Mouse (Mus musculus) forebrain, embryonic 11.5 days (tissue): ENCODE data around the gene Zfp273. TPM values are rescaled to one million over a fixed set of nuclear protein-coding genes. Genes with fewer than 3 reads are reported as not detected.
"Not testable (repeated sequence)": the region's sequence is repeated elsewhere in the genome, so short reads cannot be mapped to it uniquely, and the experiment has no call there.

Experiments used
- ATAC-seq: fragments of 200-750 bp; cut with Nextera tagmentation; replicated peaks from 2 replicates; pipeline ENCODE4 v1.8.0; 2017; ENCODE audit warnings: moderate TSS enrichment; ENCODE audit not compliant: low FRiP score
- DNase-seq: peaks from one replicate; pipeline ENCODE4 v3.0.0-alpha.2; 2017; ENCODE audit warnings: low spot score
- H3K27ac ChIP-seq: fragments of 300-500 bp; sonication (generic); 2 replicates; pipeline ENCODE4 v1.5.1; 2014; ENCODE audit warnings: low read depth, low read length
- H3K27me3 ChIP-seq: fragments of 300-500 bp; sonication (generic); 2 replicates; pipeline ENCODE4 v1.6.1; 2014; ENCODE audit warnings: mild to moderate bottlenecking, low read length, mixed read lengths; ENCODE audit not compliant: control insufficient read depth, insufficient read depth
- H3K36me3 ChIP-seq: fragments of 300-500 bp; sonication (generic); 2 replicates; pipeline ENCODE4 v1.6.1; 2014; ENCODE audit warnings: mild to moderate bottlenecking, low read length, moderate library complexity, mixed read lengths; ENCODE audit not compliant: control insufficient read depth, insufficient read depth
- H3K4me1 ChIP-seq: fragments of 300-500 bp; sonication (generic); replicated peaks from 2 replicates; pipeline ENCODE4 v1.6.1; 2014; ENCODE audit warnings: low read length, mixed read lengths; ENCODE audit not compliant: control insufficient read depth, insufficient read depth
- H3K4me2 ChIP-seq: fragments of 300-500 bp; sonication (generic); 2 replicates; pipeline ENCODE4 v1.6.1; 2014; ENCODE audit warnings: low read depth, mild to moderate bottlenecking, low read length, moderate library complexity, mixed read lengths; ENCODE audit not compliant: severe bottlenecking
- H3K4me3 ChIP-seq: fragments of 300-500 bp; sonication (generic); 2 replicates; pipeline ENCODE4 v1.5.1; 2014; ENCODE audit warnings: low read depth, low read length
- H3K9ac ChIP-seq: fragments of 300-500 bp; sonication (generic); 2 replicates; pipeline ENCODE4 v1.6.1; 2014; ENCODE audit warnings: low read length
- H3K9me3 ChIP-seq: fragments of 300-500 bp; sonication (generic); 2 replicates; pipeline ENCODE4 v1.6.1; 2016; ENCODE audit warnings: low read length, mixed read lengths; ENCODE audit not compliant: control insufficient read depth
- WGBS: fragments of 180-500 bp; shearing (Covaris S2); extraction: QIAGEN DNeasy Blood & Tissue Kit; methylation state at CpG from one replicate; pipeline ENCODE4 v1.1.7; 2014; 5-methylcytosine and 5-hydroxymethylcytosine counted together
- polyA plus RNA-seq: library from polyadenylated mRNA; unstranded; fragments of >200 nt; fragmentation: Nextera tagmentation; extraction: Ambion mirVana; gene quantifications from 2 replicates; pipeline ENCODE4 v1.2.1, GENCODE M21; 2014

Gene Zfp273
- polyA plus RNA-seq, 1 experiment from 2014 or later: 8.1 TPM

- Histone ChIP-seq H3K9me3 (no peaks in the 10 kb centered on the region; the same call in 1 of the 2 replicates), H3K4me1 (no peaks in the 10 kb centered on the region; the same call in 1 of the 2 replicates), H3K27ac (no peak overlapping the region), H3K4me3 (no peak overlapping the region), H3K27me3 (no peaks in the 10 kb centered on the region), H3K9ac (no peak overlapping the region), H3K4me2 (no peak overlapping the region), H3K36me3 (no peaks in the 10 kb centered on the region; the same call in 1 of the 2 replicates)
- 89% methylated on average over 1 of the region's 1 CpGs for WGBS
- ATAC-seq (no peak), DNase-seq (no peak)
Measured at GRCm38 (mm10) chr13:67818636-67819035, 5.1 kb downstream of the Zfp273 start.

GRCm38 (mm10) chr13:67830911-67831336 is 17.4 kb downstream of the Zfp273 start, which contains the start of gene Gm10037:
TSS of gene Gm10037 (plus strand) at chr13:67831106.
- peak; percentile 56 for DNase-seq
- Histone ChIP-seq H3K9me3 (peaks cover 2% of the 10 kb centered on the region; the same call in 1 of the 2 replicates), H3K27me3 (no peaks in the 10 kb centered on the region), H3K36me3 (peaks cover 6% of the 10 kb centered on the region), H3K4me3 (peak within 1 kb of the TSS; percentile 47), H3K4me2 (peak within 1 kb of the TSS; percentile 50), H3K9ac (peak within 1 kb of the TSS; percentile 46), H3K4me1 (no peaks in the 10 kb centered on the region), H3K27ac (no peak within 1 kb of the TSS)
- peak; percentile 76 for ATAC-seq
- 1% methylated on average over 14 of the region's 14 CpGs for WGBS

- not testable (repeated sequence) for H3K4me1 ChIP-seq, H3K36me3 ChIP-seq, H3K9me3 ChIP-seq, H3K9ac ChIP-seq, H3K27me3 ChIP-seq, H3K4me2 ChIP-seq, H3K27ac ChIP-seq, ATAC-seq, DNase-seq, H3K4me3 ChIP-seq
Measured at GRCm38 (mm10) chr13:67833137-67833536, 19.6 kb downstream of the Zfp273 start.

- Histone ChIP-seq H3K27me3 (no peaks in the 10 kb centered on the region), H3K9me3 (no peaks in the 10 kb centered on the region), H3K27ac (no peak overlapping the region), H3K4me1 (no peaks in the 10 kb centered on the region), H3K36me3 (no peaks in the 10 kb centered on the region), H3K9ac (peak overlapping the region; percentile 50), H3K4me3 (peak overlapping the region; percentile 6), H3K4me2 (peak overlapping the region; percentile 43; the same call in 1 of the 2 replicates)
- WGBS: 44% methylated on average over 6 of the region's 6 CpGs
- peak; percentile 10; the same call in 1 of the 2 replicates for ATAC-seq
- DNase-seq: no peak
Measured at GRCm38 (mm10) chr13:67843775-67844118, 30.2 kb downstream of the Zfp273 start.

GRCm38 (mm10) chr13:67844119-67844852 is 30.7 kb downstream of the Zfp273 start:
- Histone ChIP-seq H3K27ac (no peak overlapping the region), H3K36me3 (no peaks in the 10 kb centered on the region), H3K9ac (peak overlapping the region; percentile 50), H3K4me3 (peak overlapping the region; percentile 25), H3K9me3 (no peaks in the 10 kb centered on the region), H3K27me3 (no peaks in the 10 kb centered on the region), H3K4me1 (no peaks in the 10 kb centered on the region), H3K4me2 (peak overlapping the region; percentile 43)
- ATAC-seq (peak; percentile 83), DNase-seq (peak; percentile 79)
- under 1% methylated on average over 15 of the region's 19 CpGs for WGBS

DNA sequence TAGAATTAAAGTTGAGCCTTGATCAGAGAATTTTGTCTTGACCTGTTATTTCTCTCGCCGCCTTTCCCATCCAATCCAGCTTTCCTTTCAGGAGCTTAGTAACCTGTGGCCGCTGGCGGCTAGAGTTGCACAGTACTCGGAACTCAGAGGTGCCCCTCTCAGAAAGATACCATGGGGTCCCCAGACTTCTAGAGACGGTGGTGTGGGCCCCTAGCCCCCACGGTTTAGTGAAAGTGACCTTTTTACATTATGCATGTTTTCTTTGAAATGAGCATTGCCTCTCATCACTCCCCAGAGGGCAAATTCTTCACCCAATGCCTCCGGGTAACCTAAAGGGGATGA is 31.3 kb downstream of the Zfp273 start:
- no peak overlapping the region for H3K27ac ChIP-seq
- DNase-seq: no peak
- WGBS: 13% methylated on average over 8 of the region's 8 CpGs

GRCm38 (mm10) chr13:67850361-67850760 is 36.8 kb downstream of the Zfp273 start:
- Histone ChIP-seq H3K27me3 (no peaks in the 10 kb centered on the region), H3K4me3 (no peak overlapping the region), H3K9ac (no peak overlapping the region), H3K36me3 (no peaks in the 10 kb centered on the region), H3K27ac (no peak overlapping the region), H3K9me3 (no peaks in the 10 kb centered on the region), H3K4me1 (no peaks in the 10 kb centered on the region), H3K4me2 (no peak overlapping the region)
- no peak for ATAC-seq
- no peak for DNase-seq
- WGBS: 86% methylated on average over 3 of the region's 3 CpGs

More for the DNA sequence above, 31.3 kb downstream of the Zfp273 start:
- no peaks in the 10 kb centered on the region for H3K9me3 ChIP-seq
- H3K27me3 ChIP-seq: no peaks in the 10 kb centered on the region
- peak overlapping the region; percentile 25 for H3K4me3 ChIP-seq
- no peaks in the 10 kb centered on the region for H3K4me1 ChIP-seq
- peak overlapping the region; percentile 41 for H3K4me2 ChIP-seq
- no peak overlapping the region for H3K9ac ChIP-seq
- peak; percentile 44 for ATAC-seq
- no peaks in the 10 kb centered on the region for H3K36me3 ChIP-seq

- Histone ChIP-seq H3K4me3 (no peak overlapping the region), H3K9me3 (no peaks in the 10 kb centered on the region), H3K4me1 (no peaks in the 10 kb centered on the region), H3K9ac (no peak overlapping the region), H3K27ac (no peak overlapping the region), H3K36me3 (no peaks in the 10 kb centered on the region), H3K4me2 (no peak overlapping the region), H3K27me3 (no peaks in the 10 kb centered on the region)
- no peak for ATAC-seq
- no peak for DNase-seq
- WGBS: 78% methylated on average over 6 of the region's 6 CpGs
Measured at GRCm38 (mm10) chr13:67853130-67853529, 39.6 kb downstream of the Zfp273 start.

DNA sequence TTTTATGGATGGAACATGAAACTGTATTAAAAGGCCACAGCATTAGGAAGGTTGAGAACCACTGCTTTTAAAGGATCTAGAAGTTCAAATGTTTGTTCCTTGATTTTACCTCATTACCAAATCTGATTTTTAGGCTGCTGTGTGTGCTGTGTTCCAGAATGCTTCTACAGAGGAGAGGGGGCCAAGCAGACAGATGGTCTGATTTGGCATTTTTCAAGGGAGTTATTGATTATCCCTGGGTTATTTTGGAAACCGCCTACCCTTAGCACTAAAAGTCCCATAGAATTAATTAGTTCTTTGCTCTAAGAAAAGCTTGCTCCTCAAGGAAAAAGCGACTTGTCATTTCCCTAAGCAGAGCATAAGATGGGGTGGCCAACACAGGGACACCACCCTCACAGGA is 40.4 kb downstream of the Zfp273 start:
- ATAC-seq: no peak
- no peak overlapping the region for H3K4me2 ChIP-seq
- no peak overlapping the region for H3K27ac ChIP-seq
- H3K9ac ChIP-seq: no peak overlapping the region
- H3K36me3 ChIP-seq: no peaks in the 10 kb centered on the region
- DNase-seq: no peak
- H3K4me3 ChIP-seq: no peak overlapping the region
- H3K27me3 ChIP-seq: no peaks in the 10 kb centered on the region
- no peaks in the 10 kb centered on the region for H3K9me3 ChIP-seq
- H3K4me1 ChIP-seq: no peaks in the 10 kb centered on the region
- 83% methylated on average over 2 of the region's 2 CpGs for WGBS
